Mouse (Mus musculus) embryonic fibroblast, embryonic 13.5 days (primary cell): ENCODE results near the gene Slco1a5. TPM values are rescaled to one million over a fixed set of nuclear protein-coding genes. Genes with fewer than 3 reads are reported as not detected.

Source experiments
- H3K27ac ChIP-seq: 2 replicates; pipeline ENCODE4 v1.5.1; 2012; ENCODE audit warnings: low read length, control low read depth, inconsistent platforms; ENCODE audit not compliant: insufficient read depth
- H3K4me1 ChIP-seq: 2 replicates; pipeline ENCODE4 v1.6.1; 2011; ENCODE audit warnings: low read length; ENCODE audit not compliant: control insufficient read depth, insufficient read depth
- H3K4me3 ChIP-seq: 2 replicates; pipeline ENCODE4 v1.5.1; 2011; ENCODE audit warnings: mild to moderate bottlenecking, control low read depth, low read length; ENCODE audit not compliant: insufficient read depth
- CTCF ChIP-seq: IDR thresholded peaks from 2 replicates; pipeline ENCODE4 v1.5.1; 2011; ENCODE audit warnings: mild to moderate bottlenecking, control low read depth, low read length, moderate library complexity, borderline replicate concordance; ENCODE audit not compliant: insufficient read depth
- POLR2A ChIP-seq: IDR thresholded peaks from 2 replicates; pipeline ENCODE4 v1.6.1; 2011; ENCODE audit warnings: low read depth, mild to moderate bottlenecking, control low read depth, low read length, moderate library complexity
- polyA plus RNA-seq: library from polyadenylated mRNA; stranded (reverse); fragments of >200 nt; gene quantifications from 2 replicates; pipeline ENCODE4 v1.2.4, GENCODE M21; 2011; ENCODE audit warnings: low read depth; ENCODE audit not compliant: missing spikeins, insufficient read length

The Slco1a5 gene
- polyA plus RNA-seq, 1 experiment = 0.30 TPM

DNA sequence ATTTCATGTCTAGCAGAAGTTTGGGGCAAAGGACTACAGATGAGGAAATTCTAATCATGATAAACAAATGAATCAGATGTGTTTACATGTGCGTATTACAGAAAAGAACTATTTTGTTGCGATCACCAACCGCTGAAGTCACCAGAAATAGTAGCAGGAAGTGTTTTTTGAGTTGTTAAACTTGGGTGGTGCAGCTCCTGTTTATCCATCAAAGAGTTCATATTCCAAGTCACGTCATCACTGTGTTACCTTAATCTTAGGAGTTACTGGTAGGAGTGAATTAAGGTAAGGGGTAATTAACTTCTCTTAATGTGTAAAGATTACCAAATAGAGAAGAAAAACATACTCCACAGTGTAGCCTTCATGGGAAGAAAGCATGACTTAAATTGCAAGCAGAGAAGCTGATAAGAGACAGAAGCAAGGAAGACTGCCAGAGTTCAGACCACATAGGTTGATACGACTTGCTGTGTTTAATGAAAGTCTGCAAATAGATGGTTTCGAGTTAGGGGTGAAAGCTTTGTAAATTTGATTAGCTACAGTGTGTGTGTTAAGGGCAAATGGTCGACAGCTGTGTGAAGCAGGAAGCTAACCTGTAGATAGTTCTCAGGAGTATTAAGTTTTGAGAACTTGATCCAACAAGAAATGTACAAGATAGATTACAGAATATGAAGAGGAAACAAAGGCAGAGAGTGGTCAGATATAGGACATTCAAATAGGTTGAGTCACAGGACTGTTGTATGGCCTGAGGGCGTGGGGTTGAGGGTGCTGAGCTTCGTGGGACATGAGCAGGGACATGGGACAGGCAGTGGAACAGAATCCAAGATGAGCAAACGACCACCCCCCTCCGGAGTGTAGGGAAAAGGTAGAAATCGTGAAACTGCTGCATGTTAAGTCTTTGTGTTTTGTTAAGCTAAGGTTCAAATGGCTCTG lies 23.7 kb upstream of the Slco1a5 start:
- peak overlapping the region; percentile 97; the same call in 1 of the 2 replicates for H3K27ac ChIP-seq
- TF ChIP-seq CTCF = no peak
- TF ChIP-seq POLR2A = no peak
- H3K4me1 ChIP-seq = peaks cover 1% of the 10 kb centered on the region; the same call in 1 of the 2 replicates
- peak overlapping the region; percentile 64 for H3K4me3 ChIP-seq

DNA sequence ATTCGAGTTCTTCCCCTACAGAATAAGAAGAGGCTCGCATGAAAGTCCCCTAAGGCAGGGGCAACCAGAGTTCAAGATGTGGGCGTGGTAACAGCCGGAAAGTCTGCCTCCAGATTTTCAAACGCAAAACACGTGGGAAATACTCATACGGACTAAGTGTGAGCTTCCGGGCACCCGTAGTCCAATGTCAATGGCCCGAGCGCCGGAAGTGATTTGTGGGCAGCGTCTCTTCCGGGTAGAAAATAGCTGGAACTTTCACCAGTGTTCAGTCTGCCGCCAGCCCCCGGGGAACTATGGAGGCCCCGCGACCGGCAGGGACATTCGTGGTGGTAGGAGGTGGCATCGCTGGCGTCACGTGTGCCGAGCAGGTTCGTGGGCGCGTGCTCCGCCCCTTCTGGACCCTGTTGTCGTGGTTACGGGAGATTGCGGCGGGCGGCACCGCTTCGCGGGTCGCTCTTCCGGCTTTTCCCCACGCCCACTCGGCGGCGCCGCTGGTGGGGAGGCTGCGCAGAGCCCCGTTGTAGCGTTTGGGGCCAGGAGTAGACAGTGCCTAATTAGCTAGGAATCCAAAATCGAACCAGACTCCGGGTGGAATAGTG lies 22.8 kb upstream of the Slco1a5 start, which contains the start of gene Pyroxd1:
Pyroxd1 (plus strand) TSS at position 215 of the 599 bp plus-strand sequence.
- TF ChIP-seq CTCF = no peak
- peak; percentile 73 for TF ChIP-seq POLR2A
- H3K4me3 ChIP-seq = peak within 1 kb of the TSS; percentile 64
- H3K27ac ChIP-seq = peak within 1 kb of the TSS; percentile 97
- H3K4me1 ChIP-seq = peaks cover 1% of the 10 kb centered on the region; the same call in 1 of the 2 replicates

DNA sequence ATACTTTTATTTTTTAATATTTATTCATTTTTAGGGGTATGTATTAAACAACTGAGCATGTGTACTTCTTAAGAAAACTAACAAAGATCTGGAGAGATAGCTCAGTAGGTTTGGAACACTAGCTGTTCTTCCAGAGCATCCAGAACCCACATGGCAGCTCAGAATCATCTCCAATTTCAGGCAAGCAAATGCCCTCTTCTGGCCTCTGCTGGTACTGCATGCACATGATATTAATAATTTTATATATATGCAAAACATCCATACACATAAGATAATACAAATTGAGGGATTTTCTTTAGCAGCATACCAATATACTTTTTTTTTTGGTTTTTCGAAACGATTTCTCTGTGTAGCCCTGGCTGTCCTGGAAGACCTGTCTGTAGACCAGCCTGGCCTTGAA lies 20.8 kb upstream of the Slco1a5 start:
- Histone ChIP-seq H3K4me1 (peaks cover 10% of the 10 kb centered on the region), H3K27ac (no peak overlapping the region)
- TF ChIP-seq CTCF (no peak), POLR2A (no peak)

DNA sequence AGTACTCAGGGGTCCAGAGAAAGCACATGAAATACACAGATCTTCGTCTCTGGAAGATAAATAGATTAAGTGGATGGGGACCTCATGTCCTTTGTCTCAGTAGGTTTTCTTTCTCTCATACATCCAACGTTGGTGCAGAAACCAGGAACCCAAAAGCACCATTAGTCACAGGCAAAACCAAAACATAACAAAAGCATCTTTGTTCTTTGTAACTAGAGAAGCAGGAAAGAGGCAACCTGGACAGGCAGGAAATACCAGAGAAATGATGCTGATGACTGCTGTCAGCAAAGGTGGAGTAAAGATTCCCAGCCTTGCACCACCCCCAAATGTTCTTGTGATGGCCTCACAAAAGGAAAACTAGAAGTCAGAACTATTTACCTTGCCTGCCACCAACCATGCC lies 16.8 kb upstream of the Slco1a5 start:
- no peak for TF ChIP-seq CTCF
- TF ChIP-seq POLR2A = no peak
- no peak overlapping the region for H3K4me3 ChIP-seq
- H3K27ac ChIP-seq = peak overlapping the region; percentile 78
- H3K4me1 ChIP-seq = peaks cover 9% of the 10 kb centered on the region

More for the DNA sequence above, 20.8 kb upstream of the Slco1a5 start:
- no peak overlapping the region for H3K4me3 ChIP-seq

DNA sequence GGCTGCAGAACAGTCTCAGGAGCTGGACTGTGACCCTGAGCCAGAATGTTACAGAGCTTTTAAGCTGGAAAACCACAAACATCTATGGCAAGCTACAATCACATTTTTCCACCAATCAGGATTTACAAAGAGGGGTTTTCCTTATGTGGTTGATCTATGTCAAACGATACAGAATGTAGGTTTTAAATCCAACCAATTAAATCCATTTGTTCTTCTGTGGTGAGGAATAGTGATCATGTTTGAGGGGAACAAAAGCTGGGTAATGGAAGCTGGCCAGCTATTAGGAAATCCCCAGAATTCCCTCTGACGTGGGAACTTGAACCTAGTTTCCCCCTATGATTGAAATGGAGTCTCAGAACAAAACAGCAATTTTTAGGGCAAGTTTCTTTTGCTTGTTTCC lies 16.2 kb upstream of the Slco1a5 start:
- H3K4me1 ChIP-seq = peaks cover 9% of the 10 kb centered on the region
- no peak for TF ChIP-seq POLR2A
- no peak for TF ChIP-seq CTCF
- H3K4me3 ChIP-seq = no peak overlapping the region
- H3K27ac ChIP-seq = peak overlapping the region; percentile 78

DNA sequence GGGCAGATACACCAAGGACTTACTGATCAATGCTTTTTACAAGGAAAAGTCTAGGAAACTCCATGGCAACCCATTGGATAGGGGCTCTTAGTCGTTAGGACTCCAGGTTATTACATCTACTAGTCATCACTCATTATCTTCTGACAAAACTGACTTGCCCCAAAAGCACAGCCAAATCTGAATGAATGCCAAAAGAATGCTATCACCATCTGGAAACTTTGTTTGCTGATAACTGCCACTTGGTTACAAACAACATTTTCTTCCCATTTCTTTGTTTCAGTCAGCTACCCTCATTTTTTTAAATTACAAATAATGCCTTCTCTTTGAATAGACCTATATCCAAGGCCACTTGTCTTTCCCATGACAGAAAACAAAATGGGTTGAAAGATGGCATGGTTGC lies 6.4 kb upstream of the Slco1a5 start:
- Histone ChIP-seq H3K4me3 (no peak overlapping the region), H3K4me1 (no peaks in the 10 kb centered on the region), H3K27ac (no peak overlapping the region)
- TF ChIP-seq CTCF (no peak), POLR2A (no peak)

DNA sequence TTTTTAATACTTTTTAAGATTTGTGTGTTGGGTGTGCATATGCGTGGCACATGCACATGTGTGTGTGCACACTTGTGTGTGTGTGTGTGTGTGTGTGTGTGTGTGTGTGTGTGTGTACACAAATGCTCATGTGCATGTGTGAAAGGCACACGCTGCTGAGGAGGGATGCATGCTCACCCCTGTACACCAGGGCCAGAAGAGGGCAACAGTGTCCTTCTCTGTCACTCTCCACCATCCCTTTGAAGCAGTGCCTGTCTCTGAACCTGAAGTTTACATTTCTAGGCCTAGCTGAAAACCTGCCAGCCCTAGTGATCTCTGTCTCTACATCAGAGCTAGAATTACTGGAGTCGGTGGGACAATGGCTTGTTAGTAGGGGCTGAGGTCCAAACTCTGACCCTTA lies 3.8 kb upstream of the Slco1a5 start:
- Histone ChIP-seq H3K27ac (no peak overlapping the region), H3K4me1 (no peaks in the 10 kb centered on the region), H3K4me3 (no peak overlapping the region)
- TF ChIP-seq CTCF = peak; percentile 59; the same call in 1 of the 2 replicates
- TF ChIP-seq POLR2A = no peak

DNA sequence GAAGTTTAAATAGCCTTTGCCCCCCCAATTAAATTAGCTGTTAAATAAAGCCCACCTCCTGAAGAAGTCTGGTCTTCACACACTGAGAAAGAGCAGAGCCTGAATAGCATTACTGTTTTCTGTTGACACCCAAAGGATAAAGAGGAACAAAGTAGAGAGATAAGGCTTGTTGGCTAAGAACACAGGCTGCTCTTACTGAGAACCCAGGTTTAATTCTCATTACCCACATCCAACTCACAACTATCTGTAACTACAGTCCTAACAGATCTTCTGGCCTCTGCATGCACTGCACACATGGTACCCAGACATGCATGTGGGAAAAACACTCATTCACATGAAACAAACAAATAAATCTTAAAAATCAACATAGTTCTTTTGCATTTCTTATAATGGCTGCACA lies 5.7 kb downstream of the Slco1a5 start:
- Histone ChIP-seq H3K27ac (no peak overlapping the region), H3K4me1 (no peaks in the 10 kb centered on the region)
- TF ChIP-seq POLR2A (no peak), CTCF (no peak)

DNA sequence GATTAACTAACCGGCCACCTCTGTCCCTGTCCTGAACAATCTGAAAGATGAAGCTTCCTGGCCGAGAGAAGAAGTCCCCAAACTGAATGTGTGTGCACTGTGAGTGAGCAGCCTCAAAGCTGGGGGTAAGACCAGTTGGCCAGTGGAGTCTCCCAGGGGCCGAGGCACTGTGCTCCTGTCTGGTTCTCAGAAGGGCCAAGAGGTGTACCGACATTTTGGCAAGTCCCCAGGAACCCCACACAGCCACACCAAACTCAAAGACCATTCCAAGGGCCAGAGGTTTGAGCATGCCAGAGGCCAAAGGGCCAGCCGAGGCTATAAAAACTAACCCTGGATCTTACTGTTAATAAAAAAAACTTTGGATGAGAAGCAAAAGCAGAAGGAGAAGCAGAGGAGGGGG lies 8.5 kb downstream of the Slco1a5 start:
- Histone ChIP-seq H3K27ac (no peak overlapping the region), H3K4me3 (no peak overlapping the region), H3K4me1 (no peaks in the 10 kb centered on the region)
- TF ChIP-seq CTCF (no peak), POLR2A (no peak)

More for the DNA sequence above, 5.7 kb downstream of the Slco1a5 start:
- H3K4me3 ChIP-seq = no peak overlapping the region

DNA sequence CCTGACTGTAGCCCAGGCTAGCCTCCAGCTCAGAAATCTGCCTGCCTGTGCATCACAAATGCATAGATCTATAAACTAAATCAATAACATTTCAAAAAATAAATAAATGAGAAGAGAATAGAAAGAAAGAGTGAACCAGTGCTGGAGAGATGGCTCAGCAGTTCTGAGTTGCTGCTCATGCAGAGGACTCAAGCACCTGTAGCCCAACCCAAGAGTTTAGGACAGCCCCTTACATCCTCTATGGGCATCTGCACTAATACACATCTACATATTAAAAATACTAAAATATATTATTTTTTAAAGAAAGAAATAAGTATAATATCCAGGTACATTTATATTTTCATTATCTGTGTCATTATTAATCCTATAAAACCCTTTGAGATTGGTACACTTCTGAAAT lies 17.7 kb downstream of the Slco1a5 start:
- Histone ChIP-seq H3K27ac (no peak overlapping the region), H3K4me3 (no peak overlapping the region), H3K4me1 (no peaks in the 10 kb centered on the region; the same call in 1 of the 2 replicates)
- TF ChIP-seq CTCF = no peak
- TF ChIP-seq POLR2A = no peak
